Mouse (Mus musculus) spleen, adult 2 months (tissue): Measurements from ENCODE around the gene Faf1.

ENCODE experiments used
- CTCF ChIP-seq: fragments of 200-500 bp; IDR thresholded peaks from 2 replicates; pipeline ENCODE4 v1.5.1; 2011; ENCODE audit warnings: mild to moderate bottlenecking, inconsistent platforms; ENCODE audit not compliant: insufficient read depth, insufficient read length, insufficient replicate concordance; ENCODE audit errors: extremely low read depth
- POLR2A ChIP-seq: fragments of 200-500 bp; IDR thresholded peaks from 2 replicates; pipeline ENCODE4 v1.6.1; 2011; ENCODE audit warnings: low read depth, low read length, inconsistent platforms

- no peak for TF ChIP-seq CTCF
- no peak for TF ChIP-seq POLR2A
These were observed 312.0 kb downstream of the Faf1 start for GRCm38 (mm10) chr4:109988411-109988810.
